Mouse (Mus musculus) CH12.LX (cell line): ENCODE measurements around the gene Rasa3. TPM values are rescaled to one million over a fixed set of nuclear protein-coding genes. Genes with fewer than 3 reads are reported as not detected.

Source experiments
- DNase-seq: peaks from one replicate; pipeline ENCODE4 v3.0.0-alpha.2; 2013; ENCODE audit errors: extremely low read depth
- H3K27ac ChIP-seq: 2 replicates; pipeline ENCODE4 v1.5.1; 2012; ENCODE audit warnings: low read depth, mild to moderate bottlenecking, control low read depth, moderate library complexity; ENCODE audit not compliant: insufficient read depth
- H3K27me3 ChIP-seq: replicated peaks from 2 replicates; pipeline ENCODE3; 2012; ENCODE audit warnings: inconsistent platforms
- H3K36me3 ChIP-seq, 2 experiments: replicated peaks in 1 of 2; 2 replicates each; pipeline versions ENCODE3 to v1.6.1; 2012; ENCODE audit warnings: inconsistent platforms in 1 of 2, low read length in 1 of 2, mild to moderate bottlenecking in 1 of 2, mixed read lengths in 1 of 2, moderate library complexity in 1 of 2; ENCODE audit not compliant: control insufficient read depth in 1 of 2, insufficient read depth in 1 of 2
- H3K4me1 ChIP-seq, 2 experiments: 2 replicates each; pipeline ENCODE4 v1.6.1; 2012; ENCODE audit warnings: inconsistent platforms in 1 of 2, moderate library complexity in 1 of 2; ENCODE audit not compliant: insufficient read depth in 2 of 2, control insufficient read depth in 1 of 2
- H3K4me2 ChIP-seq: 2 replicates; pipeline ENCODE4 v1.6.1; 2012; ENCODE audit warnings: low read depth, mild to moderate bottlenecking, control low read depth; ENCODE audit not compliant: poor library complexity, insufficient read depth, severe bottlenecking
- H3K4me3 ChIP-seq, 3 experiments: fragments of 150-350 bp in 1 of 3; sonication (generic) in 1 of 3; replicated peaks in 1 of 3; 2 replicates each; pipeline versions ENCODE3 to v1.5.1; 2011 to 2012; ENCODE audit warnings: low read depth in 2 of 3, low read length in 2 of 3, mild to moderate bottlenecking in 2 of 3, moderate library complexity in 2 of 3, control low read depth in 1 of 3, improper control_type of control experiment in 1 of 3, inconsistent platforms in 1 of 3, mixed read lengths in 1 of 3; ENCODE audit not compliant: poor library complexity in 1 of 3
- H3K79me2 ChIP-seq: replicated peaks from 2 replicates; pipeline ENCODE4 v1.6.1; 2012; ENCODE audit warnings: mild to moderate bottlenecking, moderate library complexity; ENCODE audit not compliant: control insufficient read depth, poor library complexity, insufficient read depth, severe bottlenecking; ENCODE audit errors: extremely low read depth
- H3K9ac ChIP-seq: 2 replicates; pipeline ENCODE4 v1.6.1; 2012; ENCODE audit warnings: low read depth, mild to moderate bottlenecking, control low read depth, moderate library complexity; ENCODE audit not compliant: insufficient read depth
- H3K9me3 ChIP-seq: replicated peaks from 2 replicates; pipeline ENCODE3; 2012; ENCODE audit warnings: low read length, inconsistent platforms, mixed read lengths
- BHLHE40 ChIP-seq: IDR thresholded peaks from 2 replicates; pipeline ENCODE4 v1.6.1; 2011; ENCODE audit warnings: mild to moderate bottlenecking, low read depth, low read length, improper control_type of control experiment
- CHD2 ChIP-seq: IDR thresholded peaks from 2 replicates; pipeline ENCODE4 v1.6.1; 2011; ENCODE audit warnings: low read length, improper control_type of control experiment
- CTCF ChIP-seq, 2 experiments: IDR thresholded peaks in 1 of 2; conservative IDR thresholded peaks in 1 of 2; 2 replicates each; pipeline ENCODE4 v1.5.1; 2011 to 2012; ENCODE audit warnings: low read depth in 2 of 2, low read length in 2 of 2, improper control_type of control experiment in 1 of 2, inconsistent platforms in 1 of 2, mild to moderate bottlenecking in 1 of 2, moderate library complexity in 1 of 2
- ELF1 ChIP-seq: IDR thresholded peaks from 2 replicates; pipeline ENCODE4 v1.6.1; 2014; ENCODE audit warnings: low read depth, mild to moderate bottlenecking, inconsistent platforms, low read length, improper control_type of control experiment
- ETS1 ChIP-seq: conservative IDR thresholded peaks from 2 replicates; pipeline ENCODE4 v1.6.1; 2012; ENCODE audit warnings: low read depth, mild to moderate bottlenecking, inconsistent platforms, low read length, improper control_type of control experiment, moderate library complexity
- GABPA ChIP-seq: IDR thresholded peaks from 2 replicates; pipeline ENCODE4 v1.6.1; 2012; ENCODE audit warnings: low read depth, low read length, improper control_type of control experiment, inconsistent platforms; ENCODE audit not compliant: insufficient replicate concordance
- HCFC1 ChIP-seq: IDR thresholded peaks from 2 replicates; pipeline ENCODE4 v1.6.1; 2012; ENCODE audit warnings: low read depth, mild to moderate bottlenecking, inconsistent platforms, low read length, improper control_type of control experiment
- IRF4 ChIP-seq: IDR thresholded peaks from 2 replicates; pipeline ENCODE4 v1.6.1; 2014; ENCODE audit warnings: low read depth, mild to moderate bottlenecking, inconsistent platforms, low read length, improper control_type of control experiment
- JUN ChIP-seq: IDR thresholded peaks from 2 replicates; pipeline ENCODE4 v1.6.1; 2011; ENCODE audit warnings: low read depth, mild to moderate bottlenecking, low read length, improper control_type of control experiment, moderate library complexity; ENCODE audit not compliant: insufficient read depth
- JUND ChIP-seq: conservative IDR thresholded peaks from 2 replicates; pipeline ENCODE4 v1.6.1; 2011; ENCODE audit warnings: low read depth, low read length, improper control_type of control experiment
- KAT2A ChIP-seq: IDR thresholded peaks from 2 replicates; pipeline ENCODE4 v1.6.1; 2012; ENCODE audit warnings: low read length, improper control_type of control experiment, inconsistent platforms; ENCODE audit not compliant: insufficient replicate concordance
- MAFK ChIP-seq: IDR thresholded peaks from 2 replicates; pipeline ENCODE4 v1.6.1; 2011; ENCODE audit warnings: low read length, improper control_type of control experiment; ENCODE audit not compliant: insufficient replicate concordance
- MAX ChIP-seq: IDR thresholded peaks from 2 replicates; pipeline ENCODE4 v1.6.1; 2011; ENCODE audit warnings: low read length, improper control_type of control experiment
- MAZ ChIP-seq: IDR thresholded peaks from 2 replicates; pipeline ENCODE4 v1.6.1; 2012; ENCODE audit warnings: low read depth, mild to moderate bottlenecking, inconsistent platforms, low read length, improper control_type of control experiment, moderate library complexity
- MEF2A ChIP-seq: IDR thresholded peaks from 2 replicates; pipeline ENCODE4 v1.6.1; 2014; ENCODE audit warnings: low read depth, mild to moderate bottlenecking, inconsistent platforms, low read length, improper control_type of control experiment, borderline replicate concordance
- MXI1 ChIP-seq: IDR thresholded peaks from 2 replicates; pipeline ENCODE4 v1.6.1; 2011; ENCODE audit warnings: mild to moderate bottlenecking, low read depth, low read length, improper control_type of control experiment
- MYC ChIP-seq: IDR thresholded peaks from 2 replicates; pipeline ENCODE4 v1.6.1; 2011; ENCODE audit warnings: low read depth, mild to moderate bottlenecking, improper control_type of control experiment, low read length
- NELFE ChIP-seq: IDR thresholded peaks from 2 replicates; pipeline ENCODE4 v1.6.1; 2011; ENCODE audit warnings: low read depth, low read length, improper control_type of control experiment
- NRF1 ChIP-seq: IDR thresholded peaks from 2 replicates; pipeline ENCODE4 v1.6.1; 2014; ENCODE audit warnings: low read depth, mild to moderate bottlenecking, inconsistent platforms, low read length, improper control_type of control experiment, moderate library complexity
- PAX5 ChIP-seq: IDR thresholded peaks from 2 replicates; pipeline ENCODE4 v1.6.1; 2012; ENCODE audit warnings: low read length, inconsistent platforms, mixed read lengths
- POLR2AphosphoS2 ChIP-seq: IDR thresholded peaks from 2 replicates; pipeline ENCODE4 v1.6.1; 2011; ENCODE audit warnings: low read depth, low read length, improper control_type of control experiment
- RAD21 ChIP-seq: IDR thresholded peaks from 2 replicates; pipeline ENCODE4 v1.6.1; 2011; ENCODE audit warnings: low read depth, mild to moderate bottlenecking, low read length, improper control_type of control experiment, moderate library complexity
- RCOR1 ChIP-seq: conservative IDR thresholded peaks from 2 replicates; pipeline ENCODE4 v1.6.1; 2012; ENCODE audit warnings: low read depth, mild to moderate bottlenecking, inconsistent platforms, low read length, improper control_type of control experiment
- SIN3A ChIP-seq: IDR thresholded peaks from 2 replicates; pipeline ENCODE4 v1.6.1; 2012; ENCODE audit warnings: low read length, improper control_type of control experiment, inconsistent platforms
- TBP ChIP-seq: conservative IDR thresholded peaks from 2 replicates; pipeline ENCODE4 v1.6.1; 2011; ENCODE audit warnings: low read depth, low read length, improper control_type of control experiment
- TCF12 ChIP-seq: IDR thresholded peaks from 2 replicates; pipeline ENCODE4 v1.6.1; 2014; ENCODE audit warnings: low read depth, mild to moderate bottlenecking, inconsistent platforms, low read length, improper control_type of control experiment
- UBTF ChIP-seq: IDR thresholded peaks from 2 replicates; pipeline ENCODE4 v1.6.1; 2012; ENCODE audit warnings: low read depth, mild to moderate bottlenecking, inconsistent platforms, low read length, improper control_type of control experiment, moderate library complexity
- USF1 ChIP-seq: IDR thresholded peaks from 2 replicates; pipeline ENCODE4 v1.6.1; 2014; ENCODE audit warnings: low read depth, mild to moderate bottlenecking, inconsistent platforms, low read length, improper control_type of control experiment
- USF2 ChIP-seq: conservative IDR thresholded peaks from 2 replicates; pipeline ENCODE4 v1.6.1; 2011; ENCODE audit warnings: low read depth, low read length, improper control_type of control experiment
- ZC3H11A ChIP-seq: IDR thresholded peaks from 2 replicates; pipeline ENCODE4 v1.6.1; 2012; ENCODE audit warnings: low read depth, mild to moderate bottlenecking, inconsistent platforms, low read length, improper control_type of control experiment
- ZKSCAN1 ChIP-seq: IDR thresholded peaks from 2 replicates; pipeline ENCODE4 v1.6.1; 2012; ENCODE audit warnings: low read depth, inconsistent platforms, low read length, improper control_type of control experiment, borderline replicate concordance
- dilution Hi-C: fragments of 300-500 bp; cut with MboI; formaldehyde crosslinking; loops from 2 replicates; pipeline ENCODE4 v1.14.3; 2020; ENCODE audit warnings: low sequenced_read_pairs; ENCODE audit not compliant: extremely low pct_unique_long_range_greater_than_20kb, extremely low pct_ligation_motif_present
- in situ Hi-C: fragments of 300-500 bp; cut with MboI; formaldehyde crosslinking; loops from 3 replicates; pipeline ENCODE4 v1.14.3; 2019; ENCODE audit warnings: low sequenced_read_pairs, low pct_ligation_motif_present, low pct_unique_long_range_greater_than_20kb, mixed read lengths
- polyA plus RNA-seq: library from polyadenylated mRNA; unstranded; fragments of >175 nt; gene quantifications from 2 replicates; pipeline ENCODE4 v1.2.1, GENCODE M21; 2012; ENCODE audit warnings: low read depth; ENCODE audit not compliant: insufficient read length
- total RNA-seq, 2 experiments: library from RNA; depleted of rRNA; stranded (reverse); fragments of 300-350 nt in 1 of 2; fragments of >200 nt in 1 of 2; gene quantifications; 2 replicates each; pipeline ENCODE4 v1.2.3; 2012 to 2014

Rasa3 gene
- total and polyA plus RNA-seq, 3 experiments, result 12.8 to 28.5 (median 13.6) TPM

DNA sequence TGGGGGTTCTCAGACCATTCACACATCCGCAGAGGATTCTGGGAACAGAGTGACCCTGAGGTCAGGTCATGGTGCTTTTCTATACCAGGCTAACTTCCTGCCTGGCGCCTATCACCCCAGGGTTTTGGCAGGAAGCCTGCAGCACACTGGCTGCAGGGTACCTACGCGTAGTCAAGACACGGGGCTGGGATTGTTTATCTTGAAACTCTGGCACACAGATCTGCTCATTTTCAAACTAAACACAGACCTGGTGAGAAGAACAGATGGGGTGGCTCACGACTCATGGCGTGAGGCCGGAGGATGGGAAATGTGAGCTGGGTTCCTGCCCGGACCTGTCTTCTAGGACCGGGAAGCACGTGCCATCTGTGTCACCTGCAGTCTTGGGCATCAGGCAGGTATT is 52.5 kb downstream of the Rasa3 start:
- TF ChIP-seq MAZ (no peak), SIN3A (no peak), KAT2A (no peak), TCF12 (no peak), MYC (no peak), CHD2 (no peak), HCFC1 (no peak), MAFK (no peak)
- H3K27ac ChIP-seq, result no peak overlapping the region
- H3K4me3 ChIP-seq, result no peak overlapping the region
- dilution Hi-C loops, result no loop called here
- H3K79me2 ChIP-seq, result no peaks in the 10 kb centered on the region; the same call in 1 of the 2 replicates
- no peak overlapping the region for H3K9ac ChIP-seq
- H3K9me3 ChIP-seq, result peaks cover 13% of the 10 kb centered on the region
- no peak overlapping the region for H3K4me2 ChIP-seq
- H3K27me3 ChIP-seq, result no peaks in the 10 kb centered on the region
- DNase-seq, result no peak
- H3K4me1 ChIP-seq, result peaks cover 39 to 56% of the 10 kb centered on the region in 2 experiments
- in situ Hi-C loops, result no loop called here
- peaks cover 9 to 35% of the 10 kb centered on the region in 2 experiments for H3K36me3 ChIP-seq

GRCm38 (mm10) chr8:13623911-13624421 is 53.4 kb downstream of the Rasa3 start:
- Histone ChIP-seq H3K4me3 (no peak overlapping the region), H3K36me3 (peaks cover 9 to 38% of the 10 kb centered on the region in 2 experiments), H3K9me3 (peaks cover 13% of the 10 kb centered on the region), H3K9ac (0 out of 2 replicates have a peak overlapping the region, but pooled peaks have one; percentile 8), H3K27ac (no peak overlapping the region), H3K4me2 (peak overlapping the region; percentile 38; the same call in 1 of the 2 replicates), H3K79me2 (no peaks in the 10 kb centered on the region; the same call in 1 of the 2 replicates), H3K4me1 (peaks cover 39 to 47% of the 10 kb centered on the region in 2 experiments), H3K27me3 (no peaks in the 10 kb centered on the region)
- in situ Hi-C loops (no loop called here), dilution Hi-C loops (no loop called here)
- peak; percentile 75 for DNase-seq
- peak; percentile 76; the same call in 1 of the 2 replicates for TF ChIP-seq MAX
- no peak for TF ChIP-seq HCFC1
- TF ChIP-seq BHLHE40, result peak; percentile 98
- no peak for TF ChIP-seq JUND
- peak; percentile 89 for TF ChIP-seq TCF12
- peak; percentile 56 for TF ChIP-seq JUN
- TF ChIP-seq MEF2A, result peak; percentile 73; the same call in 1 of the 2 replicates
- peak; percentile 67 for TF ChIP-seq USF1
- no peak for TF ChIP-seq GABPA
- no peak for TF ChIP-seq PAX5
- no peak for TF ChIP-seq POLR2AphosphoS2
- TF ChIP-seq TBP, result no peak
- TF ChIP-seq NRF1, result no peak
- no peak for TF ChIP-seq ZC3H11A
- TF ChIP-seq MAZ, result peak; percentile 83
- TF ChIP-seq CTCF (conservative IDR thresholded peaks at IDR 0.05 in 1 of 2, IDR thresholded peaks at IDR 0.05 in 1 of 2; ENCODE audit: low read depth in 2 of 2, low read length in 2 of 2), result no peak
- no peak for TF ChIP-seq NELFE
- TF ChIP-seq USF2, result no peak; the same call in 1 of the 2 replicates
- no peak for TF ChIP-seq ELF1
- no peak for TF ChIP-seq MAFK
- peak; percentile 74; the same call in 1 of the 2 replicates for TF ChIP-seq MXI1
- no peak for TF ChIP-seq RAD21
- peak; percentile 95 for TF ChIP-seq IRF4
- TF ChIP-seq RCOR1, result 0 out of 2 replicates have a peak, but pooled peaks have one; percentile 66
- peak; percentile 87 for TF ChIP-seq SIN3A
- no peak for TF ChIP-seq UBTF
- no peak for TF ChIP-seq ZKSCAN1
- TF ChIP-seq ETS1, result peak; percentile 95
- peak; percentile 49; the same call in 1 of the 2 replicates for TF ChIP-seq MYC
